Mouse (Mus musculus) spleen, adult 2 months (tissue): ENCODE data around the gene Ap5z1.

Source experiments
- CTCF ChIP-seq: fragments of 200-500 bp; IDR thresholded peaks from 2 replicates; pipeline ENCODE4 v1.5.1; 2011; ENCODE audit warnings: mild to moderate bottlenecking, inconsistent platforms; ENCODE audit not compliant: insufficient read depth, insufficient read length, insufficient replicate concordance; ENCODE audit errors: extremely low read depth
- POLR2A ChIP-seq: fragments of 200-500 bp; IDR thresholded peaks from 2 replicates; pipeline ENCODE4 v1.6.1; 2011; ENCODE audit warnings: low read depth, low read length, inconsistent platforms

DNA sequence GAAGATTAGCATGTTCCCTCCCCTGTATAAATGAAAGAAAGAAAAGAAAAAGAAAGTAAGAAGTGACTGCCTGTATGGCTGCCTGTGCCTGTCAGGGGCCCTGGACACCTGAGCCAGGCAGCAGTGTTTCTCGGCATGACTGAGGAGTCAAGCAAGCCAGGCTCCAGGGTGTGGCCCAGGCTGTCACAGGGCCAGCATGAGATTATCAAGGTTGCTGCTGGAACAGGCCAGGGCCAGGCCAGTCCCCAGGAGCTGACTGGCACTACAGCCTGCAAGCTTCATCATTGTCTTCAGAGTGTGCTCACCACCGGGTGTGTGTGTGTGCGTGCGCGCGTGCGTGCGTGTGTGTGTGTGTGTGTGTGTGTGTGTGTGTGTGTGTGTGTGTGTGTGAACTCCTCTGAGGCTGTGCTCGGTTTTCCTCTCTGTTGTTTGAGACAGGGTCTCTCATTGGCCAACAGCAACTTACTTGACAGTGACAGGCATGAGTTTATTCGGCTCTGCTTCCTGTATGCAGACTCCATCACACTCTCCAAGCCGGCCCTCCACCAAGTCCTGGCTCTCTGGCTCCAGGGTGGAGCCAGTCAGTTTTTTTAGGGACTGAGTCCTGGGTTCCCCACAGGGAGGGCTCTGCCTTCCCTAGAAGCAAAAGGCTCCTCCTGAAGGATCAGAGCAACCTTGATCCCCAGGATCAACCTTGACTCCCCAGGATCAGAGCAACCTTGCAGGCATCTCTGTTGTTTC is 18.8 kb upstream of the Ap5z1 start:
- TF ChIP-seq CTCF (no peak), POLR2A (no peak)
